Mouse (Mus musculus) left cerebral cortex, adult 6 months (tissue): ENCODE data around the gene Olfr1016. TPM values are rescaled to one million over a fixed set of nuclear protein-coding genes. Genes with fewer than 3 reads are reported as not detected.

Experiments
- long read RNA-seq, 2 experiments: library from polyadenylated mRNA; unstranded; transcript quantifications; one replicate each; pipeline ENCODE4 v2.0.0; 2019 to 2020
- polyA plus RNA-seq: library from polyadenylated mRNA; unstranded; fragments of <200 nt; fragmentation: Nextera tagmentation; gene quantifications from 2 replicates; pipeline ENCODE4 v1.2.3, GENCODE M21; 2021

Olfr1016 gene
- not detected in 2 replicates for polyA plus RNA-seq
- long read RNA-seq, experiment 1: 0 reads
- long read RNA-seq, experiment 2: 0 reads

GRCm38 (mm10) chr2:85802444-85802843 lies at the start of gene Olfr1016:
Gene Olfr1016, minus strand, starts transcription at chr2:85802544.

GRCm38 (mm10) chr2:85846730-85847129 lies 44.4 kb upstream of the Olfr1016 start, which contains the start of gene Olfr1020:
Gene Olfr1020, plus strand, starts transcription at chr2:85847030.

GRCm38 (mm10) chr2:85845383-85845782 lies 43.0 kb upstream of the Olfr1016 start, which contains the start of gene Olfr1019:
Gene Olfr1019, minus strand, starts transcription at chr2:85845483.

GRCm38 (mm10) chr2:85818179-85818578 lies 15.8 kb upstream of the Olfr1016 start, which contains the start of gene Olfr1018:
Gene Olfr1018, plus strand, starts transcription at chr2:85818479.

GRCm38 (mm10) chr2:85781717-85782116 lies 20.6 kb downstream of the Olfr1016 start, which contains the start of gene Olfr1015:
Gene Olfr1015, plus strand, starts transcription at chr2:85782017.

GRCm38 (mm10) chr2:85772413-85772812 lies 29.9 kb downstream of the Olfr1016 start, which contains the start of gene Olfr1014:
Gene Olfr1014, plus strand, starts transcription at chr2:85772713.

GRCm38 (mm10) chr2:85766798-85767197 lies 35.5 kb downstream of the Olfr1016 start, which contains the start of gene Olfr1013:
Gene Olfr1013, plus strand, starts transcription at chr2:85767098.

GRCm38 (mm10) chr2:85762666-85763065 lies 39.7 kb downstream of the Olfr1016 start, which contains the start of gene Olfr1012:
Gene Olfr1012, minus strand, starts transcription at chr2:85762766.

Other genes with a start within 250 kb of the Olfr1016 start
- gene Olfr996, start 223.3 kb downstream of the Olfr1016 start, polyA plus RNA-seq: not detected in 2 replicates
- gene Olfr998, start 213.6 kb downstream of the Olfr1016 start, polyA plus RNA-seq: not detected in 2 replicates
- gene Olfr1000, start 190.6 kb downstream of the Olfr1016 start, polyA plus RNA-seq: not detected in 2 replicates
- gene Olfr1002, start 151.8 kb downstream of the Olfr1016 start, polyA plus RNA-seq: not detected in 2 replicates
- not detected in 2 replicates for gene Olfr154, start 138.1 kb downstream of the Olfr1016 start, polyA plus RNA-seq
- not detected in 2 replicates for gene Olfr1006, start 123.8 kb downstream of the Olfr1016 start, polyA plus RNA-seq
- gene Olfr1008, start 113.1 kb downstream of the Olfr1016 start, polyA plus RNA-seq: not detected in 2 replicates
- gene Olfr1009, start 87.1 kb downstream of the Olfr1016 start, polyA plus RNA-seq: not detected in 2 replicates
- gene Olfr1012, start 39.8 kb downstream of the Olfr1016 start, polyA plus RNA-seq: not detected in 2 replicates
- not detected in 2 replicates for gene Olfr1013, start 35.4 kb downstream of the Olfr1016 start, polyA plus RNA-seq
- gene Olfr1014, start 29.8 kb downstream of the Olfr1016 start, polyA plus RNA-seq: not detected in 2 replicates
- not detected in 2 replicates for gene Olfr1015, start 20.5 kb downstream of the Olfr1016 start, polyA plus RNA-seq
- gene Olfr1018, start 15.9 kb upstream of the Olfr1016 start, polyA plus RNA-seq: not detected in 2 replicates
- not detected in 2 replicates for gene Olfr1019, start 42.9 kb upstream of the Olfr1016 start, polyA plus RNA-seq
- gene Olfr1020, start 44.5 kb upstream of the Olfr1016 start, polyA plus RNA-seq: not detected in 2 replicates
- not detected in 2 replicates for gene Olfr1022, start 66.0 kb upstream of the Olfr1016 start, polyA plus RNA-seq
- gene Olfr1023, start 83.1 kb upstream of the Olfr1016 start, polyA plus RNA-seq: not detected in 2 replicates
- gene Olfr1024, start 102.5 kb upstream of the Olfr1016 start, polyA plus RNA-seq: not detected in 2 replicates
- gene Olfr1025-ps1, start 112.6 kb upstream of the Olfr1016 start, polyA plus RNA-seq: not detected in 2 replicates
- gene Olfr1026, start 119.0 kb upstream of the Olfr1016 start, polyA plus RNA-seq: not detected in 2 replicates
- not detected in 2 replicates for gene Olfr1028, start 147.9 kb upstream of the Olfr1016 start, polyA plus RNA-seq
- not detected in 2 replicates for gene Olfr1029, start 171.4 kb upstream of the Olfr1016 start, polyA plus RNA-seq
- not detected in 2 replicates for gene Olfr1030, start 176.7 kb upstream of the Olfr1016 start, polyA plus RNA-seq
- not detected in 2 replicates for gene Olfr1031, start 187.8 kb upstream of the Olfr1016 start, polyA plus RNA-seq
- gene Olfr1032, start 203.0 kb upstream of the Olfr1016 start, polyA plus RNA-seq: not detected in 2 replicates
- gene Olfr1033, start 218.1 kb upstream of the Olfr1016 start, polyA plus RNA-seq: not detected in 2 replicates
- not detected in 2 replicates for gene Olfr1034, start 243.3 kb upstream of the Olfr1016 start, polyA plus RNA-seq